Mouse (Mus musculus): ENCODE measurements around the gene Oaz2.

- TF ChIP-seq POLR2A (IDR thresholded peaks at IDR 0.05; ENCODE audit: borderline replicate concordance, extremely low read depth, low read depth, low read length) (no peak), CTCF (IDR thresholded peaks at IDR 0.05; ENCODE audit: insufficient read depth, low read length) (no peak)
These were observed 30.9 kb upstream of the Oaz2 start for GRCm38 (mm10) chr9:65636926-65637325.
